Mouse (Mus musculus) monocyte, adult 59 days (primary cell): ENCODE measurements around the gene Usp30. TPM values are rescaled to one million over a fixed set of nuclear protein-coding genes. Genes with fewer than 3 reads are reported as not detected.

Experiments used
- total RNA-seq, 2 experiments: library from RNA; stranded (reverse); gene quantifications; one replicate each; pipeline ENCODE4 v1.2.4; 2023

The Usp30 gene
- total RNA-seq, result 10 to 100 TPM in 1 of 2 experiments, 1 to 10 TPM in 1; 8.4 to 13.1 TPM

GRCm38 (mm10) chr5:114065161-114065560 lies at the start of gene Usp30:
TSS of gene Usp30 (plus strand) at chr5:114065461.

GRCm38 (mm10) chr5:114091057-114091807 lies 26.0 kb downstream of the Usp30 start, which contains the start of gene Svop:
TSS of gene Svop (minus strand) at chr5:114091570.

GRCm38 (mm10) chr5:114127374-114128349 lies 62.4 kb downstream of the Usp30 start, which contains the start of gene Alkbh2:
TSS of gene Alkbh2 (minus strand) at chr5:114128218.

GRCm38 (mm10) chr5:114130211-114130605 lies 64.9 kb downstream of the Usp30 start, which contains the start of gene Ung:
TSS of gene Ung (plus strand) at chr5:114130386.

GRCm38 (mm10) chr5:114146028-114146888 lies 81.0 kb downstream of the Usp30 start, which contains the start of gene Acacb:
TSS of gene Acacb (plus strand) at chr5:114146535.

Other genes starting within 250 kb of the Usp30 start
- gene Selplg, start 232.8 kb upstream of the Usp30 start, total RNA-seq, result 100 to 1,000 TPM; 485 to 500 TPM
- gene Coro1c, start 156.7 kb upstream of the Usp30 start, total RNA-seq, result 100 to 1,000 TPM; 168 TPM
- gene Ssh1, start 71.6 kb upstream of the Usp30 start, total RNA-seq, result 10 to 100 TPM; 52.9 to 62.1 TPM
- gene Dao, start 61.8 kb upstream of the Usp30 start, total RNA-seq, result not detected
- gene Svop, start 26.1 kb downstream of the Usp30 start, total RNA-seq, result not detected
- 1 to 10 TPM; 2.4 to 2.9 TPM for gene Alkbh2, start 62.8 kb downstream of the Usp30 start, total RNA-seq
- 1 to 10 TPM; 1.9 to 4.5 TPM for gene Ung, start 64.9 kb downstream of the Usp30 start, total RNA-seq
- gene Acacb, start 81.1 kb downstream of the Usp30 start, total RNA-seq, result under 1 TPM; 0.18 to 0.21 TPM
- gene Foxn4, start 208.3 kb downstream of the Usp30 start, total RNA-seq, result not detected
- 1 to 10 TPM; 6.7 to 8.6 TPM for gene Myo1h, start 223.7 kb downstream of the Usp30 start, total RNA-seq